Mouse (Mus musculus) lung, postnatal 36 days (tissue): ENCODE measurements around the gene Gsx2.
A peak's percentile ranks its signal among the peaks of the same experiment; 100 is the strongest.

Source experiments
- DNase-seq: peaks from one replicate; pipeline ENCODE4 v3.0.0; 2022; ENCODE audit warnings: mixed read lengths

Gene Gsx2

DNA sequence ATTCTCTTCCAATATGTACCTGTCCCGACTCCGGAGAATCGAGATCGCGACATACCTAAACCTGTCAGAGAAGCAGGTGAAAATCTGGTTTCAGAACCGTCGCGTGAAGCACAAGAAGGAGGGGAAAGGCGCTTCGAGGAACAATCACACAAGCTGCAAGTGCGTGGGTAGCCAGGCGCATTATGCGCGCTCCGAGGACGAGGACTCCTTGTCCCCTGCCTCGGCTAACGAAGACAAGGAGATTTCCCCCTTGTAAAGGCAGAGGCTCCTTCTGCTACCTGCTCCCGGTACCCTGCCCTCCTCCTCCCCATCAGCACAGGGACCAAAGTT lies 1.6 kb downstream of the Gsx2 start:
- DNase-seq = no peak

DNA sequence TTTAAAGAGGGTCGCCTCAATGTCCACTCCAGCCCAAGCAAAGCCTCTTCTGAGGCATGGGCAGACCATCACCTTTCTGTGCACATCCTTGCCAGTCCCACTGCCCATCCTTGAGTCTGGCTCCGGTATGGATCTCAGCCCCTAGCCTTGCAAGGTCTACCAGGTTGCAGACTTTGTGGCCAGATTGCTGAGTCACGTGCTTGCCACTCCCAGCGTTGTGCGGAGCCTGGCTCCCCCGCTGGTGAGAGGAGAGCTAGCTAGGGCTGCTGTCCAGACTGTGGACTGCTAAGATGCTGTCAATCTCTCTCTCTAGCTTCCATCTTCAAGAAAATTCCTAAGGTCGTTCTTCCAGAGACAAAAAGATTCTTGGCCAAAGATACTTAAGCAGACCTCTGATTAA lies 4.2 kb downstream of the Gsx2 start:
- DNase-seq = no peak

DNA sequence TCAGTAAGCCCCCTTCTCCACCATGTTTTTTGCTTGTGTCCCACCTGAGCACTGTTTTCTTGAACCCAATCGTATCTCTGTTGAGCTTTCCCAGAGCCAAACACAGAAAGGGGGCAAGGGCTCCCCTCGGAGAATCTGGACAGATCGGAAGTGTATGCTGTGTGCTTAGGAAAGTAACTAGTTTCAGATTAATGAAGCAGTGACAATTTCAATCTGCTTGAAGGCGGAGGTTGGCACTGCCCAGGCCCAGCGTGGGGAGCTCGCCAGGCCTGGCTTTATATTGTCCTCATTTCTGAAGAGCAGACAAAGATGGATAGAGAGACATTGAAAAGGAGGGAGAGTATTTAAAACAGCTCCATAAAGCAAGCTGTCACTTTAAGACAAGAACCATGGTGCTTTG lies 7.0 kb downstream of the Gsx2 start:
- no peak for DNase-seq

DNA sequence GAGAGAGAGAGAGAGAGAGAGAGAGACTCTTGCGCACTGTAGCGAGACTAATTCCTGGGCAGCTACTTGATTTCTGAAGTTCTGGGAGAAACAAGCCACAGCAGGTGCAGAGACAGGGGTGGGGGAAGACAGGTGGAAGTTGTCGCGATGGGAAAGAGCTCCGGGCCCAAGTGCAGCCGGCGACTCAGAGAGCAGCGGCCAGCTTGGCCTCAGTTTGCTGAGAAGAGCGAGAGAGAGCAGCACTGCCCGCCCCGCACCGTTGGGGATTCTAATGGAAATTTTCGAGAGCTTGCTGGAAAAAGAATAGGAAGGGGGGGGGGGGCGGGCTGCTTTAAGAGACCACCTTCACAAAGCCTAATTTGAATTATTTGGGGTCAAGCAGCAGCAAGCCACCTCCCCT lies 7.7 kb downstream of the Gsx2 start:
- DNase-seq = no peak

DNA sequence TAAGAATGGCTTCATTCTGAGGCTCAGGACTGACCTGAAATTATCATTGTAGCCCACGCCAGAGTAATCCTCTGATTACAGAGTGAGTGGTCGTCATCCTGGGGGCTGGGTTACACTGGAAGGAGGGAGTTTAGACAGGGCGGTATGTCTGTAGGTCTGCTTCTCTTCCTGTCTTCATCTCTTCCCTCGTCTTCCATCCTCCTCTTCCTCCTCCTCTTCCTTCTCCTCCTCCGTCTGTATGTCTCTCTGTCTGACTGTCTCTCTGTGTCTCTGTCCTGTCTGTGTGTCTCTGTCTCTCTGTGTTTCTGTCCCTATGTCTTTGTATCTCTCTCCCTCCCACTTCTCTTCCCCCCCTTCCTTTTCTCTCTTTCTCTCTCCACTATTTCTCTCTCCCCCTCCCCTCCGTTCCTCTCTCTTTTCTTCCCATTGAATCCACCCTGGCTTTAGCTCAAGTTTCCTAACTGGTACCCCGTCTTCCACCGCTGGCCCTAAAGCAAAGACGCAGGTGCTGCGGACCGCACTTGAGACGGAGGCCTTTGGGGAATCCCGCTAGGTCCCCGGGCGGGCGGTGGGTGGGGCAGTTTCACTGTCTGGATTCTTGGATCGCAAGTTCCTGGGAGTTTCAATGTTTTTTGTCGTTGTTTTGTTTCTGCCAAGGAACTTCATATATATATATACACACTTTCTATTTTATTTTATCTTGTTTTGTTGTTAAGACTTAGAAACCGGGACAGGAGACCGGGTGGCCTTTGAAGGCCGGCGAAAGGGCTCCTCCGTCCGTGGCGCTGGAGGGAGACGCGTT lies 8.4 kb downstream of the Gsx2 start:
- DNase-seq = no peak

DNA sequence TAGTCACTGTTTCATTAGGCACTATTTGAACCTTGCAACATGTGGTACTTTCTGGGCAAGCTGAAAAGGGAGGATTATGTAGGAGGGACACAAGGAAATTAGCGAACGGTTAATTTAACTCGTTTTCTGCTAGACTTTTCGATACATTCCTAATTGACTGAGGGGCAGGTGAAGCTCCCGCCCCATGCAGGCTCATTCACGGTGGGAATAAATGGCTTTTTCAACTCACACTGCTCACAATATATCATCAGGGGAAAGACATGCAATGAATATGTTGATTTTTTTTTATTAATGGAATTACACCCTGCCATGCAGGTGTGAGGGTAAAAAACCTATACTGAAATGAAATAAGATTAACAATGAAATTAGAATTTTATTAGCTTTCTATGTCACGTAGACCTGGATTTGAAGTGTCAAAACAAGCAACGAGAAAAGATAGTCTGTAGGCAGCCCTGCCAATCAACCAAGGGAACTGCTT lies 9.0 kb downstream of the Gsx2 start:
- DNase-seq = no peak

DNA sequence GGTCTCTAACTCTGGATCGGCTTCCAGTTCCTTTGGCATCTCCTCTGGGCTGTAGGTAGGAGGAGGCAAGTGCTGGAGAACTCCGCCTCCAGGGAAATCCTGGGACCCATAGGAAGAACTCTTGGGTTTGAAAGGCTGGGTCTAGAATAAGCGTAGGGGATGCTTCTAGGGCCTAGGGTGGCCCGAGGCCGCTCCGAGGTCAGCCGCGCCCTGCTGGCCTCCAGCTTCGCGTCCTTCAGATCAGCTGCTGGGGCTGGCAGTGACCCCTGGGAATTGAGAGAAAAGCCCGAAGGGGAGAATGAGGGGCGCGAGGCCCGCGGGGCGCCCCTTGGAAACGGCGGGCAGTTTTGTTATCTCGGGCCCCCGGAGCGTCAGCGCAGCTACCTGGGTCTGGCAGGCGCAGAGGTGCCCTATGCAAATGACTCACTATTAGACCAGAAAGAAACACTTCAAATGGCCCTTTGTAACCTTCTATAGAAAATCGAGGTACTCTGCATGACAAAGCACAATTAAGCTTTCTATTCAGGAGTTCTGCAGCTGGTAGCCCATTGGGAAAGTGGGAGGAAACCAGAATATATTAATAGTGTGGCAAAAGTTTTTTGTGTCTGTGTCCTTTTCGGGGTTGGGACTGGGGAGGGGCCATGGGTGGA lies 9.6 kb downstream of the Gsx2 start:
- DNase-seq = no peak

DNA sequence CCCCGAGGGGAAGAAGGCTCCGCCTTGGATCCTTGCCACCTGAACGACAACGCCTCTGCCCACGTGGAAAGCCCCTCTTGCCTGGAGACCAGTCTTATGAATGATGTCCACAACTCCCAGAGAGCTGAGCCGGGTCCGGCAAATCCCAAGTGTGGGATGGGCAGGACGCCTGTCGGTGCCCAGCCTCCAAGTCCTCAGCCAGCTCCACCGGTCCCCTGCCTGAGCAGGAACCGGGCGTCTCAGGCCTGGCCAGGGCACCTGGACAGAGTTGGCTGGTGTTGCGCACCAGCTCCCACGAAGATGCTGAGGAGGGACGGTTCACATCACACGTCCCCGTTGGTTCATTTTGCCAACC lies 10.1 kb downstream of the Gsx2 start:
- DNase-seq = no peak

DNA sequence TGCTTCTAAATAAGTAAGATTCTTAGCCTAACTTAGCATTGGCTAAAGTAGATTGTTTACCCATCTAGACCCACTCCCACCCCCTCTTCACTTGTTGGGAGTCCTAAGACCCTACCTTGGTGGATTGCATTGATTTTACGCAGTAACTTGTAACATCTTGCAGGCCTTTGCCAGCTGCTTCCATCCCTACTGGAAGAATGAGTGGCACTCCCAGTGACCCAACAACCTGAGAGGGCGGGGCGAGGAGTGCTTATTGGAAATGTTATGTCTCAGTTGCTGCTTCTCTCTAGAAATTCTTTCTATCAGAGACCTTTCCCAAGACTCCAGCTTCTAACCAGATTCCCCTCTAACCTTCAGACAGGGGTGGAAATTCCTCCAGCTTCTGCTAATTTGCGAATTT lies 10.5 kb downstream of the Gsx2 start:
- DNase-seq = no peak

DNA sequence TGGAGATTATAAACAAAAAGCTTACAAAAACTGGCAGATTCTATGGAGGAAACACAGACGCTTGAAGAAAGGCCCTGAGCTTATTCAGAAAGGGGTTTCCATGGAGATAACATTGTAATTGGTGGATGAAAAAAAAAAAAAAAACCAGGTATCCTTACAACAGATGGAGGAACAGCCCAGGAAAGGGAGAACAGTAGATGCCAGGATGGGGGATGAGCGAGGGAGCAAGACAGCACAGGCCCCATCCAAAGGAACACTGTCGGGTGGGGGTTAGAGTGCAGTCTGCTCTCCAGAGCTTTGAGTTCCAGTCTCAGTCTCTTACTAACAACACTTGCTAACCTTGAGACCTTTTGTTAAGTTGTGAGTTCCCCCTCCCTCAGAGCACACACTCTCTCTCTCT lies 31.1 kb downstream of the Gsx2 start:
- DNase-seq = no peak

DNA sequence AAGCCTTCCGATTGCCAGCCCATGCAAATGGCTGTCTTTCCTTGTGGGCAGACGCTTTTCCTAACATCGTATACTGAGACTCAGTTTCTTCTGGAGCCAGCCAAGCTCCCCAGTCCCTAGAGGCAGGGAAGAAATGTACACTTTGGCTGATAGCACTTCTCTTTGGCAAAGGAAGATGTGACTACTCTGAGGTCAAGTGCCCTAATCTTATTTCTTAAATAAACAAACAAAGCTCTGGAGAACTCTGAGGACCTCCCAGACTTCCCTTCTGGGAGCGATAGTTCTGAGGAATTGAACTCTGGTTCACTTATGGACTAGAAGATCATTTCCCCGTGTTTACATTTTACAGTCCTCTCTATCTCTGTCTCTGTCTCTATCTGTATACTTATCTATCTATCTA lies 34.0 kb downstream of the Gsx2 start:
- no peak for DNase-seq

DNA sequence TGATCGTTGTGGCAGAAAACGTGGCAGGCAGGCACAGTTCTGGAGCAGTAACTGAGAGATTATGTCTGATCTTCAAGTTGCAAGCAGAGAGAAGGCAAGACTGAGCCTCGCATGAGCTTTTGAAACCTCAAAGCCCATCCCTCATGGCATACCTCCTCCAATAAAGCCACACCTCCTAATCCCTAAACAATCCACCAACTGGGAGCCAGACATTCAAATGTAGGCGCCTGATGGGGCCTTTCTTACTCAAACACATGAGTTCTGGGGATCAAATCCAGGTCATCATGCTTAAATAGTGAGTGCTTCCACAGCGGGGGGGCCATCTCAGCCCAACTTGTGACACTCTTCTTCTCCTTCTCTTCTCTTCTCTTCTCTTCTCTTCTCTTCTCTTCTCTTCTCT lies 36.4 kb downstream of the Gsx2 start:
- DNase-seq = no peak

DNA sequence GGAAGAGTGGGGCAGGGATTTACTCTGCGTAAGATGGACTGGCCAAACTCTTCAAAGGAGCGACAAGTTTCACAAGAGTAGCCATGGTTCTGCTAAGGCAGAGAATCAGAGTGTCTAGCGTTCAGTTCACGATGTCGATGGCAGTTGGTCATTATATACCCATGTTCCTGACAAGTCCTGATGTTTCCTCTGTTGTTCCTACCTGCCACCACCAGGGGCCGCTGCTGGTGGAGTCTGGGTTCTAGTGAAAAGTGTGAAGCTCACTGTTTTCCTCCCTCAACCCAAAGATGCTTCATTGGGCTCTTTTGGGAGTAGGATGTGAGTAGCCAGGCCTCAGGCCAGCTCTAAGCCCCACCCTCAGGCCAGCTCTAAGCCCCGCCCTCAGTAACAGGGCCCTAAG lies 43.4 kb downstream of the Gsx2 start:
- DNase-seq = peak; percentile 10

DNA sequence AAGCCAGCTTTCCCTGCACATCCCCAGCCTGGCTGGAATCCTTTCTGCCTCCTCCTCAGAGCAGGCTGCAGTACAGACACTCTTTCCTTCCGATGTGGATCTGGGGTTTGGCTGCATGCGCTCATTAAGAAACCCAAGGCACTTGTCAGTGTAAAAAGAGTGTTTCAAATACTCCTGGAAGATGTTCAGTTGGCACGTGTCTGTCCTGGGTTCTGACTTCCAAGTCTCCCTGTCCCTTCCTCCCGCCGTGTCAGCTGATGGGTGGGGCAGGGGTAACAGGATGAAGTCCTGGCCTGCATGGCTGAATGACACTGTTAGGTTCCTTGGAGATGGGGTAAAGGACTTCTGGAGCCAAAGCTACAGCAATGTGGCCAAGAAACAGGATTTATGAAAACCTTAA lies 46.2 kb downstream of the Gsx2 start:
- DNase-seq = peak; percentile 42
